Mouse (Mus musculus): ENCODE measurements around the gene Ninl.

The Ninl gene

GRCm38 (mm10) chr2:150997618-150998017, 41.6 kb downstream of the Ninl start:
- DNase-seq (ENCODE audit: low spot score in 2 of 2) = no peak

DNA sequence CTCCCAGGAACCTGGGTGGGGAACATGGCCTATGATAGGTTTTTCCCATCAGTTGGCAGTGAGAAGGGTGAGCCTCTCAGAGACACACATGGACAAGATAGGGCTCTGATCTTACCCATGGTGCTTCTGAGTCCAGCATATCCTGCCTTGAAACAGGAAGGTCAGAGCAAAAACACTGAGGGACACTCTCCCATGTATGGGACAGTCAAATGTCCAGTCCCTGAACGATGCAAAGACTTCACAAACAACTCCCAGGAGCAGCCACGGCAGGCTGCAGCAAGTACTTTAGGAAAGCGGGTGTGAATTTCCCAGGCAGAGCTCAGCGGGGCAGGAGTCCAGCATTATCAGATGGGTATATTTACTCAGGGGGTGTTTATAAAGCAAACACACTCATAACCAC, 43.9 kb downstream of the Ninl start:
- DNase-seq (ENCODE audit: low spot score in 2 of 2) = no peak

- no peak for DNase-seq (ENCODE audit: low spot score in 2 of 2)
Observed at GRCm38 (mm10) chr2:150991050-150991449, 48.1 kb downstream of the Ninl start.

GRCm38 (mm10) chr2:150990506-150990905, 48.7 kb downstream of the Ninl start:
- DNase-seq (ENCODE audit: low spot score in 2 of 2) = no peak

DNA sequence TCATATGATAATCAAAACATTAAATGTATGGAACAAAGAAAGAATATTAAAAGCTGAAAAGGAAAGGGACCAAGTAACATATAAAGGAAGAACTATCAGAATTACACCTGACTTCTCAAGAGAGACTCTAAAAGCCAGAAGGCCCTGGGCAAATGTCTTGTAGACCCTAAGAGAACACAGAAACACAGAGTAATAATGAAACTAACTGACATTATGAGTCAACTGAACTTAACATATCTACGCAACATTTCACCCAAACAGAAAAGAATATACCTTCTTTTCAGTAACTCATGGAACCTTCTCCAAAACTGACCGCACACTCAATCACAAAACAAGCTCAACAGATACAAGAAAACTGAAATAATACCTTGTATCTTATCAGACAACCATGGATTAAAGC, 53.8 kb downstream of the Ninl start:
- no peak for DNase-seq (ENCODE audit: low spot score in 2 of 2)

DNA sequence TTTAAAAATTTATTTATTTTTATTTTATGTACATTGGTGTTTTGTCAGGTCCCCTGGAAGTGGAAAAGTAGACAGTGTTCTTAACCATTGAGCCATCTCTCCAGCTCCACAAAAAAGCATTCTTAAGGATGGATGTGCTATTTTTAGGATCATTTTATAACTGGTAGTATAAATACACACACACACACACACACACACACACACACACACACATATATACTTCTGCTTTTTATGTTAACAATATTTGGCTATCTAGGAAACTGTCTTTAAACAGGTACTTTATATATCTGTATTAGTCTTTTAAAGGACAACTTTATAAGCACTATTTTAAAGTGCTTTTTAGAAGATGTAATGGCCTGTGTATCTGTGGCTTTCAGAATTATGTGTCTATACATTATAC, 57.1 kb downstream of the Ninl start:
- no peak for DNase-seq (ENCODE audit: low spot score in 2 of 2)

- DNase-seq (ENCODE audit: low spot score in 2 of 2) = no peak
Observed at GRCm38 (mm10) chr2:150981524-150981923, 57.7 kb downstream of the Ninl start.

DNA sequence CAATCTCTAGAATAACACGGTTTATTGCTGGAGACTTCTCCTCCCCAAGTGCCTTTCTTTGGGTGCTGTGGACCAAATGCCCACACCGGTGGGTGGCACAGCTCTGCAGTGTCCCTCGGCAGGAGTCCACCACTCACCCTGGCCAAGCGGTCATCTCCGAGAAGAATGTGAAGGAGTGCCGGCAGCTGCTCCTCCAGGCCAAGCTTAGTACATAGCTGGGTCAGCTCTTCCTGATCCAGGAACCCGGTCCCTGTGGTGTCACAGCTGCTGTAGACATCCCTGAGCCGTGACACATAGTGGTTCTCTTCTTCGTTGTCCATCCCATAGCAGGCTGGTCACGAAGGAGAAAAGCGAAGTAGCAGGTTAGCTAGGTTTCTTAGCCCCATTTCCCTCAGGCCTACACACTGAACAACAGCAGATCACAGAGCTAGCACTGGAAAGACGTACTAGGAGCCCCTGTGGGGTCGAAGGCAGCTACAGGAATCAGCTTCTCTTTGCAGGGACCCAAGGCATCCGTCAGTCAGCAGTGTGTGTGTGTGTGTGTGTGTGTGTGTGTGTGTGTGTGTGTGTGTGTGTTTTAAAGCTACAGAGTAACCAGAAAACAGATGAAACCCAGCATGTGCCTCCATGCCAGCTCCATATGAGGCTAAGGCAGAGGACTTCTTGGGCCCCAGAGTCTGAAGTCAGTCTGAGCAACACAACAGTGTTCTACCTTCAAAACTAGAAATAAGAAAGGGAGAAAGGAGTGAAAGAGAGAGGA, 59.1 kb downstream of the Ninl start:
- no peak for DNase-seq (ENCODE audit: low spot score in 2 of 2)

DNA sequence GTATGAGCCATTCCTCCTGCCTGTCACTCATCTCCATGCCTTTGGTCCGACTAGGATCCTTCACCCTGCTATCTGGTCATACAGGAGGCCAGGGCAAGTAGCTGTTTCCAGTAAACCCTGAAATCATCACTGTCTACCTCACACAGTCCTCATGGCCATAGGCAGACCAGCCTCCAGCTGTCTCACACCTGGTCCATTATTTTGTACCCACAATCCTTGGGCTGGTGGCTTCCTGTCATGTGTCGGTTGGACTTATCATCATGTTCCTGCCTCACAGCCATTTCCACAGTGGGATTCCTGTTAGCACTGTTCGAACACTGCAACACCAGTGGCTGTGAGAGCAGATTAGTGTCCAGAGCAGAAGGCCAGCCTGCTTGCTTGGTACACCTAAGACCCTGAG, 60.4 kb downstream of the Ninl start:
- no peak for DNase-seq (ENCODE audit: low spot score in 2 of 2)

DNA sequence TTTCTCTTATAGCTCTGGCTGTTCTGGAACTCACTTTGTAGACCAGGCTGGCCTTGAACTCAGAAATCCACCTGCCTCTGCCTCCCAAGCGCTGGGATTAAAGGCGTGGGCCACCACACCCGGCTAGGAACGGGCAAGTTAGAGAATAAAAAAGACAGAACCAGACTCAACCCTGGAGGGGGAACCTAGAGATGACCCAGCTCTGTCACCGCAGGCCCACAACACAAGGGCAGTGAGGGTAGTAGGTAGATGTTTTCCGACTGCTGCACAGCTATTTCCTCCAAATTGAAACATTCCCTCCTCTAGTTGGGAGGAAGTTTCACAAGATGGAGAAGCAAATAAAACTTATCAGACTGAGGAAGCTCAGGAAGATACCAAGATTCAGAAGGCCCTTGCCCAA, 61.5 kb downstream of the Ninl start:
- DNase-seq (ENCODE audit: low spot score in 2 of 2) = no peak

DNA sequence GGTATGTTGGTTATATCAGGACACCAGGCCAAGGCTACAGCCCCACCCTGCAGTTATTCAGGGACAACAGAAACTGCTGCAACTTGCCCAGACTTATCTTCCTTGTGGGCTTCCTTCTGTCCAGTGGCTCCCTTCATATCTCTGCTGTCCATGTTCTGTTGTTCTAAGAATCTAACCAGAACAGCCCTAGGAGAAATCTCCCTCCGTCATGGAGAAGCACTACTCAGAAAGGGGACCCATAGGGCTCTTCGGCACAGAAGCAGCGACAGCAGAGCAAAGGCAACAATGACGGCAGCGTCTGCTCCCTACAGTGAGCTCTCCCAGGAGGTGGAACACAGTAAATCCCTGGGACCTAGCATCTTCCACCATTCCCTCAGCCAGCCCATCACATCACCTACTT, 62.3 kb downstream of the Ninl start:
- DNase-seq (ENCODE audit: low spot score in 2 of 2) = no peak

DNA sequence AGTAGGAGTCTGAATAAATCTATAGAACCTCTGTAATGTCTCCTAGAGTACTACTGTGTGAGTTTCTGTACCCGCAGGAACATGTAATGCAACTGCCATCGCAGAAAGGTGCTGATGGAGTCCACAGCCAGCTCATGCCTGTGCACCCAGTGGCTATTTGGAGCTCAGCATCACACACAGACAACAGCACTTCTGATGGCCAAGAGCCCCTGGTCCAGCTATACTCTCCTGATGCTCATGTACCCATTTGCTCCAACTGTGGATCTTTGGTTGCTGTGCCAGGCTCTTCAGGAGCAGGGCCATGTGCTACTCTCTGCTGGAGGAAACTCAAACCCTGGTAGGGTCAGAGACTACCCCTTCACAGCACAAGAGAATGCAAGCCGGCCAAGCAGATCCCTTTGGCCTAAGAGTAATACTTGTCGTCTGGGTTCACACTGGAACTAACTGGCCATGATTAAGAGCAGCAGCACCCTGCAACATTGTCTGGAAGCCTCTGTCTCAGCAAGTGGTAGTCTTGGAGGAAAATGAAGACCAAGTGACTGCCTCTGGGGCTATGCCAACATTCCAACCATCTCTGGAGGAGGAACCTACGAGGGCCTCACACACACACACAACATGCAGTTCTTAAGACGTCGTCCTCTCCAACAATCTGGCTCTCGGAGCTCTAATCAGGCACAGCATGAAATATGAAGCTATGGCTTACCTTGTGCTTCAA, 65.6 kb downstream of the Ninl start:
- no peak for DNase-seq (ENCODE audit: low spot score in 2 of 2)

DNA sequence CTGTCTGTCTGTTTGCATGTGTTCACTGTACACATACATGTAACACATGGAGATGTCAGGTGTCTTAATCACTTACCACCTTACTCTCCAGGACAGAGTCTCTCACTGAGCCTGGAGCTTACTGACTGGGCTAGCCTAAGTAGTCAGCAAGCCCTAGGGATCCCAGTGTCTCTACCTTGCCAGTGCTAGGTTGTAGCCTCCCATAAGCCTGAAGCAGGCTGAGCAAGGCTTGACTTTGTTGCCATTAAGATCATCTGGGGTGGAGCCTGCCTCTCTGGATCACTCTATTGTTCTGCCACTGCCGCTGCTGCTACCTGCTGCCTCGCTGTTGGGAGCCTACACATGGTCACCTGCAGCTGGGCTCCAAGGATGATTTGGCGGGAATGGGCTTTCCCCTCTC, 66.5 kb downstream of the Ninl start:
- no peak for DNase-seq (ENCODE audit: low spot score in 2 of 2)

- DNase-seq (ENCODE audit: low spot score in 2 of 2) = no peak
Observed at GRCm38 (mm10) chr2:150971856-150972255, 67.3 kb downstream of the Ninl start.

DNA sequence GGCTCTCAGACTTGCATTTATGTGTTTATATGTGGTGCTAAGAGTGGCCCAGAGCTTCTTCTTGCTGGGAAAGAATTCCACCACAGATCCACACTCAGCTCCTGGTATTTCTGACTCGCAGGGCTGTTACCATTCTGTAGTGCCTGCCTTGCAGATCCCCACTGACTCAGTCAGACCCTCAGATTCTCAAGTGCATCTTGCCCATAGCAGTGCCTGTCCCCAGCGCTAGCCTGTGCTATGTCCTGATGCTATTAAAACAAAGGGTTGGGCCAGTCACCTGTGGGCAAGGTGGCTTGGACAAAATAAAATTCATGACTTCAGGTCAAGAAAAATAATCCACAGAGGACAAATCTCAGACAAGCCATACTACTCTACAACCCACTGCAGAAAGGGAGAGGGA, 70.0 kb downstream of the Ninl start:
- DNase-seq (ENCODE audit: low spot score in 2 of 2) = no peak

DNA sequence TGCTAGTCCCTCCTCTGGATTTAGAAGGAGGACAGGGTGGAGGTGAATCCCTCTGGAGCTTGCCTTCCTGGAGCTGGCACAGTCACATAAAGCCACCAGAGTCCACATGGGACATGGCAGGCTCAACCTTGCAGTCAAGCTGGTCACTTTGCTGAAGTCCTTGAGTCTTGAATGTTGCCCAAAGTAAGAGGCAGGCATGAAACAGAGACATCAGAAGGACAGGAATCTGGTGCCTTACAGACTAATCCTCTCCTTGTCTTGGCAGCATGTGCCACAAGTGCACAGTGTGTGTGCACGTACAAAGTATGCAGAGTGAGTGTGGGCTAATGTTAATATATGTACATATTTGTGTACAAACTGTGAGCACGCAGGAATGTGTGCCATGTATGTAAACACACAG, 71.7 kb downstream of the Ninl start:
- no peak for DNase-seq (ENCODE audit: low spot score in 2 of 2)

DNA sequence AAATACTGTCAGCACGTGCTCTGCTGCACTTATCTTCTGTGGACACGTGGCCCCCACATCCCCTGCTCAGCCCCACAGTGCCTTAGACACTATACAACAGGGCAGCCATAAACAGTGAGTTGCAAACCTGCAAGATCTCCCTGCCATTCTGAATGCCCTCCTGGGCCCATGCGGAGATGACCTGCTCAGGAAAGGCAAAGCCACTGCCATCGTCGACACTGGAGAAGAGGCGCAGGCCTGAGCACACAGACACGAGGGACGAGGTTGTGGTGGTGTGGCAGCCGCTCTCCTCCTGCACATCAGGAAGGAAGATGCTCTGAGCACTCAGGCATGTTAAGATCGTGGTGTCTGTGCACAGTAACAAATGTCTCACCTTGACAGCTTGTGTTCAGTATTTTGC, 73.2 kb downstream of the Ninl start:
- DNase-seq (ENCODE audit: low spot score in 2 of 2) = no peak

DNA sequence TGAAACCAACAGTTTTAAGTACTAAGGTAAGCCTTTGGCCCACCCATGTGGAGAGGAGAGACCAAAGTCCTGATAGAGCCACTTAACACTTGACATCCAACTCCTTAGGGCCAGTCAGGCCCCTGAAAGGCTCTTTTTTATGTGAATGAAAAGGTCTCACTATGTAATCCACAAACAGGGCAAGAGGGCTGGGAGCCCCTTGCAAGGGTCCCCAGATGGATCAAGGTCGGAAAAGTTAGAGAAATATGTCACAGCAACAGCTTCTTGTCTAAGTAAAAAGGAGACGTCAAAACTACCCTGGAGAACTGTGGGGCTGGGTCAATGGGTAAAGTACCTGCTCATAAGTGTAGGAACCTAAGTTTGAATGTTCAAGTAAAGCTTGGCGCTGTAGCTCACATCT, 74.5 kb downstream of the Ninl start:
- DNase-seq (ENCODE audit: low spot score in 2 of 2) = no peak

DNA sequence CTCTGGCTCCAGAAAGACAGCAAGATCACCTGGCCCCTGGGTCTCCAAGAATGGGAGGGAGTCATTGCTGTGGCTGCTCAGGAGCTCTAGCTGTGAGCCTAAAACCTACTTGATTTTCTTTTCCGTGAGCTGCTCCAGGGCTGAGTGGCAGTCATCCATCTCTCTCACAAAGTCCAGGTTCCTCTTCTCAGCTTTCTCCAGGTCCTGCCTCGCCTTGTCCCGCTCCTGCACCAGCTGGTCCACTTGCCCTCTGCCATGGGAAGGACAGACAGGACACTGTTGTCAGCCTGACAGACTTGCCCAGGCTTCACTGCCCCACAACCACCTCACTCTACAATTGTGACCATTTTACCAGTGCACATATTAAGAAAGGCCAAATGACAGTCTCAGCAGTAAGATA, 75.9 kb downstream of the Ninl start:
- DNase-seq (ENCODE audit: low spot score in 2 of 2) = no peak

DNA sequence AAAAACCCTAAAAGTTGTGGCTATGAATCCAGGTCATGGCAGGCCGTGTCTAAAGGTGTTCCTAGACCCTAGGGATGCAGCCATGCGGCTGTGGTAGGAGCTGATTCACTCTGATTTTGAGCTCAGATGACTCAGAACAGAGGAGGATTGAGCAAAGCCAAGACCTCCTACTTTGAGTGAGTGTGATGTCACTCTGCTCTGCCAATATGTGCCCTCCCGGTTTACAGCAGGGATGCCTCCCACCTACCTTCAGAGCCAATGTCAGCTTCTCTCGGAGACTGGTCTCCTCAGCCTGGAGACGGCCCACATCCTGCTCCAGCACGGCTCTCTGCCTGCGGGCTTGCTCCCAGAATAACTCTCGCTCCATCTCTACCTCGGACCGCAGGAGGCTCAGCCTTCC, 79.7 kb downstream of the Ninl start:
- DNase-seq (ENCODE audit: low spot score in 2 of 2) = peak; percentile 13 to 48

DNA sequence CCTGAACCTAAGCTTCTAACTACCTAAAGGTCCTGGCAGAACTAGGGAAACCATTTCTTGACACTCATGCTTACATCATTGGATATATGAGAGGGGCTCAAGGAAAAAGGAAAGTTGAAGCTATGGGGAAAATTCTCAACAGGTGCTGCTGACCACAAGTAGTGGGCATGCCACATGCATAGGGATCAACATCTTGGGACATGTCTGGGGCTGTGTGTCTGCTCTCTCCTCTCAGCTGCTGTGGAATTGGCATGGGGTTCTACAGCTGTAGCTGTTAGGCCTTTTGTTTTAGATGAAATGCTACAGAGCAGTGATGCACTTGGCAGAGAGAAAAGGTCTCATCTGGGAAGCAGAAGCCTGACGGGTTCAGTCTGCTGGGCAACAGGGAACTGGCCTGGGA, 83.3 kb downstream of the Ninl start:
- DNase-seq (ENCODE audit: low spot score in 2 of 2) = no peak

- DNase-seq (ENCODE audit: low spot score in 2 of 2) = no peak
Observed at GRCm38 (mm10) chr2:150951201-150951600, 88.0 kb downstream of the Ninl start.

DNA sequence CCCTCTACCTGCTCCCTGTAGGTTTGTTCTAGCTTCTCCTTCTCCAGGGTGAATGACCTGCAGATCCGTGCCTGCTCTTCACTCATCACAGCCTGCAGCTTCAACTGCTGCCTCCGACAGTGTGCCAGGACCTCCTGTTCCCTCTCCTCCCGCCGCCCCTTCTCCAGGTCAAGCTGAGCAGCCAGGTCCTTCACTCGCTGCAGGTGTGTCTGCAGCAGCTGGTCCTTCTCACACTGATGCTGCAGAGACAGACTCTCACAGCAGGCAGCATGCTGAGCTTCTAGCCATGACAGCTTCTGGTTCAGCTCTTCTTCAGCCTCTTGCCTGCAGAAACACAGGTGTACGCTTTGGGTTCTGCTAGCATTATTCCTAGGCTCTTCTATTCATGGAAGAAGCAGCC, 89.1 kb downstream of the Ninl start:
- no peak for DNase-seq (ENCODE audit: low spot score in 2 of 2)

DNA sequence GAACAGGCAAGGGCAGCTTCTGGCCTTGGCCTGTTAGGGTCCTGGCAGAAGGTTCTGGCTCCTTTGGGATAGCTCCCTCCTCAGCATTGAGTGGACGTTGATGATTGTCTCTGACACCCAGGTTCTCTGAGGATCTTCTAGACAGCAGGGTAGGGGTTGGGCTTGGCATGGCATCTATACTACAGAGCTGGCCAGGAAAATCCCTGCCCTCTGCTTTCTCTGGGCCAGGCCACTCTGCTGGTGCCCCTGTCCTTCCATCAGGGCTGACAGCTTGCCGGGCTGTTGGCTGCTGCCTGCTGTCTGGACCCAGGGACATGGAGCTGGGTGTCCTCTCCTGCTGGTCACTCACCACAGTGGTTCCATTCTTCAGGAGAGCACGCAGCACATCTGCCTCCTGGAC, 89.5 kb downstream of the Ninl start:
- no peak for DNase-seq (ENCODE audit: low spot score in 2 of 2)
